Mouse (Mus musculus): ENCODE data around the gene Gm6904. TPM values are rescaled to one million over a fixed set of nuclear protein-coding genes. Genes with fewer than 3 reads are reported as not detected.

The Gm6904 gene
- polyA plus RNA-seq, 1 experiment from 2014 or later: not detected

GRCm38 (mm10) chr14:59209816-59210215, 50.2 kb downstream of the Gm6904 start:
- H3K27ac ChIP-seq: no peak overlapping the region
- no peak for ATAC-seq (replicated peaks; ENCODE audit: insufficient number of reproducible peaks, insufficient read depth, low FRiP score, low read depth)
- H3K4me1 ChIP-seq (replicated peaks): 0 out of 2 replicates have a peak, but pooled peaks cover 5% of the 10 kb centered on the region
- H3K4me2 ChIP-seq: no peak overlapping the region
- WGBS: 94% methylated on average over 2 of the region's 2 CpGs
- no peaks in the 10 kb centered on the region for H3K27me3 ChIP-seq
- no peak overlapping the region for H3K4me3 ChIP-seq
- no peaks in the 10 kb centered on the region for H3K9me3 ChIP-seq (replicated peaks)
- H3K36me3 ChIP-seq: peaks cover 5% of the 10 kb centered on the region; the same call in 1 of the 2 replicates
- no peak overlapping the region for H3K9ac ChIP-seq

GRCm38 (mm10) chr14:59209003-59209402, 51.0 kb downstream of the Gm6904 start:
- Histone ChIP-seq H3K9ac (no peak overlapping the region), H3K4me2 (no peak overlapping the region), H3K27me3 (no peaks in the 10 kb centered on the region), H3K27ac (no peak overlapping the region), H3K9me3 (replicated peaks) (no peaks in the 10 kb centered on the region), H3K4me3 (no peak overlapping the region), H3K4me1 (replicated peaks) (0 out of 2 replicates have a peak, but pooled peaks cover 5% of the 10 kb centered on the region), H3K36me3 (peaks cover 5% of the 10 kb centered on the region; the same call in 1 of the 2 replicates)
- no peak for ATAC-seq (replicated peaks; ENCODE audit: insufficient number of reproducible peaks, insufficient read depth, low FRiP score, low read depth)
- WGBS: 82% methylated on average over 7 of the region's 7 CpGs

- Histone ChIP-seq H3K4me2 (no peak overlapping the region), H3K27me3 (no peaks in the 10 kb centered on the region), H3K9ac (no peak overlapping the region), H3K4me1 (replicated peaks) (0 out of 2 replicates have a peak, but pooled peaks cover 5% of the 10 kb centered on the region), H3K27ac (no peak overlapping the region), H3K9me3 (replicated peaks) (no peaks in the 10 kb centered on the region), H3K4me3 (no peak overlapping the region), H3K36me3 (no peaks in the 10 kb centered on the region)
- no peak for ATAC-seq (replicated peaks; ENCODE audit: insufficient number of reproducible peaks, insufficient read depth, low FRiP score, low read depth)
- 72% methylated on average over 10 of the region's 10 CpGs for WGBS
Measured at GRCm38 (mm10) chr14:59205976-59206583, 53.9 kb downstream of the Gm6904 start.

GRCm38 (mm10) chr14:59205461-59205860, 54.6 kb downstream of the Gm6904 start:
- H3K4me1 ChIP-seq (replicated peaks): peaks cover 7% of the 10 kb centered on the region; the same call in 1 of the 2 replicates
- H3K4me3 ChIP-seq: no peak overlapping the region
- H3K4me2 ChIP-seq: no peak overlapping the region
- H3K9ac ChIP-seq: no peak overlapping the region
- H3K27me3 ChIP-seq: no peaks in the 10 kb centered on the region
- no peaks in the 10 kb centered on the region for H3K9me3 ChIP-seq (replicated peaks)
- WGBS: 51% methylated on average over 7 of the region's 7 CpGs
- ATAC-seq (replicated peaks; ENCODE audit: insufficient number of reproducible peaks, insufficient read depth, low FRiP score, low read depth): no peak
- no peaks in the 10 kb centered on the region for H3K36me3 ChIP-seq
- H3K27ac ChIP-seq: no peak overlapping the region

GRCm38 (mm10) chr14:59201604-59202215, 58.3 kb downstream of the Gm6904 start:
- Histone ChIP-seq H3K27me3 (no peaks in the 10 kb centered on the region), H3K9ac (peak overlapping the region; percentile 87), H3K9me3 (replicated peaks) (no peaks in the 10 kb centered on the region), H3K36me3 (no peaks in the 10 kb centered on the region), H3K4me2 (peak overlapping the region; percentile 78), H3K4me1 (replicated peaks) (peaks cover 7% of the 10 kb centered on the region; the same call in 1 of the 2 replicates), H3K27ac (peak overlapping the region; percentile 88), H3K4me3 (peak overlapping the region; percentile 89)
- whole genome bisulfite sequencing: 2% methylated on average over 21 of the region's 21 CpGs
- no peak for ATAC-seq (replicated peaks; ENCODE audit: insufficient number of reproducible peaks, insufficient read depth, low FRiP score, low read depth)

GRCm38 (mm10) chr14:59200711-59201603, 59.1 kb downstream of the Gm6904 start, which contains the start of gene Rcbtb1:
Gene Rcbtb1 (plus strand): TSS chr14:59201209.
- Histone ChIP-seq H3K9ac (peak within 1 kb of the TSS; percentile 87), H3K4me2 (peak within 1 kb of the TSS; percentile 78), H3K27ac (peak within 1 kb of the TSS; percentile 88), H3K4me3 (peak within 1 kb of the TSS; percentile 89), H3K9me3 (replicated peaks) (no peaks in the 10 kb centered on the region), H3K4me1 (replicated peaks) (peaks cover 5% of the 10 kb centered on the region; the same call in 1 of the 2 replicates), H3K36me3 (no peaks in the 10 kb centered on the region), H3K27me3 (no peaks in the 10 kb centered on the region)
- ATAC-seq (replicated peaks; ENCODE audit: insufficient number of reproducible peaks, insufficient read depth, low FRiP score, low read depth): peak; percentile 93
- WGBS: under 1% methylated on average over 93 of the region's 96 CpGs

Other genes with a start within 250 kb of the Gm6904 start
- gene 1700129C05Rik, start 117.3 kb downstream of the Gm6904 start, polyA plus RNA-seq (2015; fragmentation: Nextera tagmentation; extraction: Ambion mirVana): not detected in 2 replicates
- not detected in 2 replicates for gene Gm5142, start 81.5 kb downstream of the Gm6904 start, polyA plus RNA-seq (2015; fragmentation: Nextera tagmentation; extraction: Ambion mirVana)
- gene Rcbtb1, start 59.0 kb downstream of the Gm6904 start, polyA plus RNA-seq (2015; fragmentation: Nextera tagmentation; extraction: Ambion mirVana): 13.6 and 23.2 TPM in 2 replicates
- 0.19 TPM in 1 of 2 replicates, not detected in the other for gene Phf11a, start 37.3 kb upstream of the Gm6904 start, polyA plus RNA-seq (2015; fragmentation: Nextera tagmentation; extraction: Ambion mirVana)
- 0.89 and 1.6 TPM in 2 replicates for gene Phf11b, start 81.1 kb upstream of the Gm6904 start, polyA plus RNA-seq (2015; fragmentation: Nextera tagmentation; extraction: Ambion mirVana)
- gene Phf11d, start 105.3 kb upstream of the Gm6904 start, polyA plus RNA-seq (2015; fragmentation: Nextera tagmentation; extraction: Ambion mirVana): 2.4 and 3.5 TPM in 2 replicates
- 0.25 and 0.28 TPM in 2 replicates for gene Phf11c, start 135.2 kb upstream of the Gm6904 start, polyA plus RNA-seq (2015; fragmentation: Nextera tagmentation; extraction: Ambion mirVana)
- gene Setdb2, start 180.7 kb upstream of the Gm6904 start, polyA plus RNA-seq (2015; fragmentation: Nextera tagmentation; extraction: Ambion mirVana): 4.5 and 7.7 TPM in 2 replicates
- gene Cab39l, start 180.8 kb upstream of the Gm6904 start, polyA plus RNA-seq (2015; fragmentation: Nextera tagmentation; extraction: Ambion mirVana): 23.0 and 23.1 TPM in 2 replicates

Measured in heart, embryonic 15.5 days (tissue).